Mouse (Mus musculus): ENCODE measurements around the gene Taf6. TPM values are rescaled to one million over a fixed set of nuclear protein-coding genes. Genes with fewer than 3 reads are reported as not detected.
A peak's percentile ranks its signal among the peaks of the same experiment; 100 is the strongest.

The Taf6 gene
- total and polyA plus RNA-seq, 3 experiments: 32.1 to 56.7 (median 36.5) TPM

- intact Hi-C loops (cut with DNase I): loop anchor here (1.0 to 2.0 kb wide), 2 partner anchors 10 to 16 kb away; partner anchors contain the start of genes Cops6 and Zfp113
- Histone ChIP-seq H3K4me1 (ENCODE audit: control insufficient read depth, insufficient read depth, low read length) (peaks cover 4% of the 10 kb centered on the region), H3K79me2 (replicated peaks; ENCODE audit: control insufficient read depth, insufficient read depth, low read length) (no peaks in the 10 kb centered on the region), H3K4me3 (peak overlapping the region; percentile 87), H3K27me3 (ENCODE audit: control insufficient read depth, insufficient read depth, low read length) (no peaks in the 10 kb centered on the region), H3K27ac (peak overlapping the region; percentile 96), H3K36me3 (ENCODE audit: control insufficient read depth, insufficient read depth, low read length) (no peaks in the 10 kb centered on the region), H3K9ac (ENCODE audit: low read depth, low read length) (peak overlapping the region; percentile 77)
- WGBS: under 1% methylated on average over 47 of the region's 47 CpGs
- peak; percentile 97 to 98 for DNase-seq
- TF ChIP-seq EP300 (IDR thresholded peaks at IDR 0.05; ENCODE audit: insufficient read depth, low read depth, low read length) (peak; percentile 67; the same call in 1 of the 2 replicates), POLR2A (IDR thresholded peaks at IDR 0.05; ENCODE audit: insufficient read depth, low read depth, low read length) (peak; percentile 67), CTCF (IDR thresholded peaks at IDR 0.05) (peak; percentile 35)
Measured at GRCm38 (mm10) chr5:138170936-138171561, 16.2 kb downstream of the Taf6 start.

DNA sequence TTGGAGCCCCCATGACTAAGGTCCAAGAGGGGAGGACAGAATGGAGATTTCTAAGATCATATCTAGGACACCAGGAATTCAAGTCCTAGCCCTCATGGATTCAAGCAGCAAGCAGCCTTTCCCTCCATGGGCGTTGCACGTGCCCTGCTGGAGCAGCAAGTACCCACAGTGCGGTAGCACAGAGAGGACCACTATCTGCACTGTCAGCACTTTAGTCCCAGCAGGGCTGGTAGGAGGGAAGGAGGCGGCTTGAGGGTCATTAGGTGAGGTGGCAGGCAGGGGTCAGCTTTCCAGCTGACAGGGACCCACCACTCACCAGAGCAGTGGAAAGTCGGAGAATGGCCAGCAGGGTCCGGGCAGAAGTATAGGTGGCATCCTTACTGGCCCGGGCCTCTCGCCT, 21.7 kb downstream of the Taf6 start:
- Histone ChIP-seq H3K4me1 (ENCODE audit: control insufficient read depth, insufficient read depth, low read length) (peaks cover 1% of the 10 kb centered on the region; the same call in 1 of the 2 replicates), H3K27ac (no peak overlapping the region), H3K79me2 (replicated peaks; ENCODE audit: control insufficient read depth, insufficient read depth, low read length) (no peaks in the 10 kb centered on the region), H3K27me3 (ENCODE audit: control insufficient read depth, insufficient read depth, low read length) (no peaks in the 10 kb centered on the region), H3K9ac (ENCODE audit: low read depth, low read length) (no peak overlapping the region), H3K36me3 (ENCODE audit: control insufficient read depth, insufficient read depth, low read length) (no peaks in the 10 kb centered on the region), H3K4me3 (no peak overlapping the region)
- DNase-seq: no peak
- 81% methylated on average over 8 of the region's 8 CpGs for WGBS
- TF ChIP-seq EP300 (IDR thresholded peaks at IDR 0.05; ENCODE audit: insufficient read depth, low read depth, low read length) (no peak), POLR2A (IDR thresholded peaks at IDR 0.05; ENCODE audit: insufficient read depth, low read depth, low read length) (no peak), CTCF (IDR thresholded peaks at IDR 0.05) (no peak)
- intact Hi-C loops (cut with DNase I): no loop called here

GRCm38 (mm10) chr5:138163610-138164009, 23.6 kb downstream of the Taf6 start:
- Histone ChIP-seq H3K4me1 (ENCODE audit: control insufficient read depth, insufficient read depth, low read length) (peaks cover 1% of the 10 kb centered on the region; the same call in 1 of the 2 replicates), H3K4me3 (no peak overlapping the region), H3K9ac (ENCODE audit: low read depth, low read length) (no peak overlapping the region), H3K79me2 (replicated peaks; ENCODE audit: control insufficient read depth, insufficient read depth, low read length) (no peaks in the 10 kb centered on the region), H3K36me3 (ENCODE audit: control insufficient read depth, insufficient read depth, low read length) (no peaks in the 10 kb centered on the region), H3K27me3 (ENCODE audit: control insufficient read depth, insufficient read depth, low read length) (no peaks in the 10 kb centered on the region), H3K27ac (no peak overlapping the region)
- WGBS: 73% methylated on average over 10 of the region's 10 CpGs
- TF ChIP-seq POLR2A (IDR thresholded peaks at IDR 0.05; ENCODE audit: insufficient read depth, low read depth, low read length) (no peak), CTCF (IDR thresholded peaks at IDR 0.05) (no peak), EP300 (IDR thresholded peaks at IDR 0.05; ENCODE audit: insufficient read depth, low read depth, low read length) (no peak)
- no peak for DNase-seq
- intact Hi-C loops (cut with DNase I): no loop called here

GRCm38 (mm10) chr5:138163046-138163445, 24.2 kb downstream of the Taf6 start:
- WGBS: 72% methylated on average over 6 of the region's 6 CpGs
- intact Hi-C loops (cut with DNase I): no loop called here
- no peak overlapping the region for H3K27ac ChIP-seq
- no peaks in the 10 kb centered on the region for H3K36me3 ChIP-seq (ENCODE audit: control insufficient read depth, insufficient read depth, low read length)
- no peak overlapping the region for H3K9ac ChIP-seq (ENCODE audit: low read depth, low read length)
- H3K27me3 ChIP-seq (ENCODE audit: control insufficient read depth, insufficient read depth, low read length): no peaks in the 10 kb centered on the region
- H3K4me3 ChIP-seq: no peak overlapping the region
- no peaks in the 10 kb centered on the region for H3K79me2 ChIP-seq (replicated peaks; ENCODE audit: control insufficient read depth, insufficient read depth, low read length)
- DNase-seq: no peak
- H3K4me1 ChIP-seq (ENCODE audit: control insufficient read depth, insufficient read depth, low read length): peaks cover 1% of the 10 kb centered on the region; the same call in 1 of the 2 replicates
- TF ChIP-seq EP300 (IDR thresholded peaks at IDR 0.05; ENCODE audit: insufficient read depth, low read depth, low read length) (no peak), POLR2A (IDR thresholded peaks at IDR 0.05; ENCODE audit: insufficient read depth, low read depth, low read length) (no peak), CTCF (IDR thresholded peaks at IDR 0.05) (no peak)

- intact Hi-C loops (cut with DNase I): loop anchor here (1.0 kb wide), 1 partner anchor 9 kb away; no protein-coding TSS in a partner anchor
- TF ChIP-seq CTCF (IDR thresholded peaks at IDR 0.05) (peak; percentile 10; the same call in 1 of the 2 replicates), POLR2A (IDR thresholded peaks at IDR 0.05; ENCODE audit: insufficient read depth, low read depth, low read length) (peak; percentile 87), EP300 (IDR thresholded peaks at IDR 0.05; ENCODE audit: insufficient read depth, low read depth, low read length) (0 out of 2 replicates have a peak, but pooled peaks have one; percentile 51)
Measured at GRCm38 (mm10) chr5:138160842-138161665, 26.2 kb downstream of the Taf6 start, which contains the start of gene Cops6. Gene Cops6 (plus strand): TSS chr5:138161071.

More at GRCm38 (mm10) chr5:138160842-138161665, 26.2 kb downstream of the Taf6 start, which contains the start of gene Cops6:
- H3K4me3 ChIP-seq: peak within 1 kb of the TSS; percentile 86
- DNase-seq: peak; percentile 95 to 98
- peaks cover 1% of the 10 kb centered on the region; the same call in 1 of the 2 replicates for H3K4me1 ChIP-seq (ENCODE audit: control insufficient read depth, insufficient read depth, low read length)
- WGBS: 2% methylated on average over 42 of the region's 42 CpGs
- peak within 1 kb of the TSS; percentile 81 for H3K27ac ChIP-seq
- H3K79me2 ChIP-seq (replicated peaks; ENCODE audit: control insufficient read depth, insufficient read depth, low read length): no peaks in the 10 kb centered on the region
- H3K9ac ChIP-seq (ENCODE audit: low read depth, low read length): peak within 1 kb of the TSS; percentile 85
- H3K36me3 ChIP-seq (ENCODE audit: control insufficient read depth, insufficient read depth, low read length): no peaks in the 10 kb centered on the region
- no peaks in the 10 kb centered on the region for H3K27me3 ChIP-seq (ENCODE audit: control insufficient read depth, insufficient read depth, low read length)

All from heart, adult 2 months (tissue).